Mouse (Mus musculus) lung, adult 2 months (tissue): ENCODE data around the gene Cntd1.

Source experiments
- CTCF ChIP-seq: fragments of 200-500 bp; IDR thresholded peaks from 2 replicates; pipeline ENCODE4 v1.5.1; 2011; ENCODE audit warnings: mild to moderate bottlenecking, low read length, control low read depth; ENCODE audit not compliant: insufficient read depth
- POLR2A ChIP-seq: fragments of 200-500 bp; IDR thresholded peaks from 2 replicates; pipeline ENCODE4 v1.6.1; 2011; ENCODE audit warnings: low read depth, mild to moderate bottlenecking, control low read depth, low read length, borderline replicate concordance; ENCODE audit errors: extremely low read depth

GRCm38 (mm10) chr11:101326147-101326546 lies 47.3 kb downstream of the Cntd1 start:
- no peak for TF ChIP-seq CTCF
- no peak for TF ChIP-seq POLR2A
